Mouse (Mus musculus): ENCODE results near the gene Acta2.

- TF ChIP-seq CTCF (IDR thresholded peaks at IDR 0.05; ENCODE audit: low read depth, low read length) (no peak), POLR2A (IDR thresholded peaks at IDR 0.05; ENCODE audit: borderline replicate concordance, low read depth, low read length) (no peak)
Observed at GRCm38 (mm10) chr19:34304917-34305316, 49.5 kb upstream of the Acta2 start.

All from bone marrow macrophage, adult 2 months (primary cell).